Mouse (Mus musculus): Measurements from ENCODE around the gene Klhl3.

GRCm38 (mm10) chr13:58025701-58026414 is 87.5 kb downstream of the Klhl3 start:
- TF ChIP-seq CTCF (IDR thresholded peaks at IDR 0.05; ENCODE audit: borderline replicate concordance, control insufficient read depth, extremely low read depth, insufficient read depth, low read length, poor library complexity) = no peak
- no peak for TF ChIP-seq POLR2A (IDR thresholded peaks at IDR 0.05; ENCODE audit: control insufficient read depth, extremely low read depth, insufficient read depth, low read length, poor library complexity)
